8 mouse cellular contexts compared by ENCODE assay signal in genomic region chr9:21265000-21265561, GRCm38 (mm10). TPM values are rescaled to one million over a fixed set of nuclear protein-coding genes. Genes with fewer than 3 reads are reported as not detected.
DNase-seq lines count a peak whose midpoint lies in the region; ATAC-seq and TF ChIP-seq lines count a peak whose summit lies in the region.

Gene Atg4d (plus strand): TSS chr9:21265293.

- no peaks in the 10 kb centered on the region for H3K9me3 ChIP-seq in hindbrain, postnatal 0 days (ENCODE audit: low read length)

- intact Hi-C loops in gastrocnemius, adult 2 months (cut with DNase I): loop anchor here (1.0 to 2.0 kb wide), 2 partner anchors 22 to 26 kb away; partner anchors contain the start of genes Keap1 and Kri1
- intact Hi-C loops in left cerebral cortex, adult 2 months (cut with DNase I): loop anchor here (1.0 kb wide), 2 partner anchors 26 to 55 kb away; partner anchors contain the start of genes Cdkn2d and Slc44a2

- peak within 1 kb of the TSS; percentile 89 for H3K4me3 ChIP-seq in gastrocnemius, adult 2 months
- peak within 1 kb of the TSS; percentile 98 for H3K4me3 ChIP-seq in hindbrain, postnatal 0 days (ENCODE audit: low read length)
- peak within 1 kb of the TSS; percentile 89 for H3K4me3 ChIP-seq in left cerebral cortex, adult 2 months

- ATAC-seq in common myeloid progenitor, adult 5-6 weeks (replicated peaks; ENCODE audit: low read depth, poor library complexity, severe bottlenecking): peak; percentile 95
- peak; percentile 98 for ATAC-seq in hindbrain, postnatal 0 days
- ATAC-seq in megakaryocyte, adult 5-6 weeks (ENCODE audit: poor library complexity, severe bottlenecking): peak; percentile 93

- H3K27me3 ChIP-seq in hindbrain, postnatal 0 days (ENCODE audit: insufficient read depth, low read length): no peaks in the 10 kb centered on the region

- DNase-seq in ZHBTc4 (ENCODE audit: low read depth, low spot score): peak; percentile 100
- peak; percentile 100 for DNase-seq in gastrocnemius, adult 2 months
- peak; percentile 99 for DNase-seq in hindbrain, postnatal 0 days (ENCODE audit: low spot score)
- DNase-seq in left cerebral cortex, adult 2 months (ENCODE audit: extremely low spot score in 1 of 2, low spot score in 2 of 2): peak; percentile 93 to 97
- peak; percentile 94 to 95 for DNase-seq in right cerebral cortex, adult 2 months (ENCODE audit: low spot score in 2 of 2)
- peak; percentile 99 for DNase-seq in urinary bladder, postnatal 14 days (ENCODE audit: low spot score)

- WGBS in hindbrain, postnatal 0 days: 1% methylated on average over 49 of the region's 49 CpGs

- peaks cover 14% of the 10 kb centered on the region for H3K36me3 ChIP-seq in hindbrain, postnatal 0 days (ENCODE audit: insufficient read depth, low read length)

- peak within 1 kb of the TSS; percentile 92 for H3K4me2 ChIP-seq in hindbrain, postnatal 0 days (ENCODE audit: low read depth, low read length)

- TF ChIP-seq CTCF in gastrocnemius, adult 2 months (IDR thresholded peaks at IDR 0.05): 0 out of 2 replicates have a peak, but pooled peaks have one; percentile 1
- no peak for TF ChIP-seq CTCF in hindbrain, postnatal 0 days (IDR thresholded peaks at IDR 0.05; ENCODE audit: low read depth)
- TF ChIP-seq CTCF in left cerebral cortex, adult 2 months (IDR thresholded peaks at IDR 0.05): no peak

- peak within 1 kb of the TSS; percentile 92 for H3K9ac ChIP-seq in hindbrain, postnatal 0 days (replicated peaks; ENCODE audit: low read length)

- H3K4me1 ChIP-seq in hindbrain, postnatal 0 days (ENCODE audit: insufficient read depth, low read length): peaks cover 16% of the 10 kb centered on the region

- H3K27ac ChIP-seq in gastrocnemius, adult 2 months: peak within 1 kb of the TSS; percentile 96
- peak within 1 kb of the TSS; percentile 82 for H3K27ac ChIP-seq in hindbrain, postnatal 0 days
- H3K27ac ChIP-seq in left cerebral cortex, adult 2 months: peak within 1 kb of the TSS; percentile 92

RNA-seq across cellular contexts. Expression of gene Atg4d, which starts in this region (rescaled TPM):
- total RNA-seq in common myeloid progenitor, adult 5-6 weeks (2017): 6.1 and 14.8 TPM in 2 replicates
- 10 to 100 TPM; 68.0 to 77.4 TPM for total RNA-seq in gastrocnemius, adult 2 months (2021)
- 24.8 and 38.6 TPM in 2 replicates for total RNA-seq in hindbrain, postnatal 0 days (2014; rRNA removed)
- polyA plus RNA-seq in hindbrain, postnatal 0 days (2015; fragmentation: Nextera tagmentation; extraction: Ambion mirVana): 32.1 and 35.5 TPM in 2 replicates
- 10 to 100 TPM; 45.3 to 49.5 TPM for total RNA-seq in left cerebral cortex, adult 2 months (2021)
- 14.6 and 15.0 TPM in 2 replicates for total RNA-seq in megakaryocyte, adult 5-6 weeks (2015)
- 13.5 and 19.3 TPM in 2 replicates for total RNA-seq in megakaryocyte, adult 5-6 weeks (2017)

Comparison
In these comparisons a context has a peak if more than half of its experiments do, and no peak if none do; other contexts are left out.
1. Peak in every context shown above with its lines: DNase-seq, ATAC-seq, H3K4me3 ChIP-seq and H3K27ac ChIP-seq.